Mouse (Mus musculus) adrenal gland, adult 2 months (tissue): ENCODE results near the gene Slc6a2. TPM values are rescaled to one million over a fixed set of nuclear protein-coding genes. Genes with fewer than 3 reads are reported as not detected.

Source experiments
- DNase-seq: peaks from one replicate; pipeline ENCODE4 v3.0.0; 2021
- microRNA-seq, 2 experiments: library from miRNA; unstranded; fragments of <30 nt; microRNA quantifications; one replicate each; pipeline ENCODE4 v1.2.0; 2021
- polyA plus RNA-seq: library from polyadenylated mRNA; depleted of rRNA; stranded (reverse); fragments of >200 nt; gene quantifications from 2 replicates; pipeline ENCODE4 v1.2.3, GENCODE M21; 2012; rRNA removed
- total RNA-seq, 2 experiments: library from RNA; stranded (reverse); gene quantifications; 2 replicates each; pipeline ENCODE4 v1.2.3; 2021

The Slc6a2 gene
- total and polyA plus RNA-seq, 3 experiments = 1.9 to 16.0 (median 9.0) TPM

DNA sequence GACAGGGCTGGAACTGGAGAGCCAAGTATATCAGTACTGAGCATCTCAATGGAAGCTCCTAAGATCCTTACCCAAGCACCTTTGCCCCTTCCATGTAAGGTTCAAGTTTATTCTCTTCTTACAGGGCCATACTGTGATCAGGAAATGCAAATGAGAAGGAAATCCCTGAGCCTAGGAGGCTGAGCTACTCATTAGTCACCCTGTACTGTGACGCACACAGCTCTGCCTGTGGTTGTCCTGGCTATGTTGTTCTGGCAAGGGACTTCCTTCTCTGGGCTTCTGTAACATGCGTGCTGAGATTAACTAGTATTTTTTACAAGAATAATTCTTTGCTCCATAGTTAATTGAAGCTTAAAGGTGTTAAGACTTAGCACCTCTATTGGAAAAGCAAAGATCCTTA, 70.8 kb downstream of the Slc6a2 start:
- DNase-seq = peak; percentile 4

GRCm38 (mm10) chr8:93038831-93039230, 79.0 kb downstream of the Slc6a2 start:
- DNase-seq = no peak

- DNase-seq = no peak
Measured at GRCm38 (mm10) chr8:93040256-93040655, 80.4 kb downstream of the Slc6a2 start.

DNA sequence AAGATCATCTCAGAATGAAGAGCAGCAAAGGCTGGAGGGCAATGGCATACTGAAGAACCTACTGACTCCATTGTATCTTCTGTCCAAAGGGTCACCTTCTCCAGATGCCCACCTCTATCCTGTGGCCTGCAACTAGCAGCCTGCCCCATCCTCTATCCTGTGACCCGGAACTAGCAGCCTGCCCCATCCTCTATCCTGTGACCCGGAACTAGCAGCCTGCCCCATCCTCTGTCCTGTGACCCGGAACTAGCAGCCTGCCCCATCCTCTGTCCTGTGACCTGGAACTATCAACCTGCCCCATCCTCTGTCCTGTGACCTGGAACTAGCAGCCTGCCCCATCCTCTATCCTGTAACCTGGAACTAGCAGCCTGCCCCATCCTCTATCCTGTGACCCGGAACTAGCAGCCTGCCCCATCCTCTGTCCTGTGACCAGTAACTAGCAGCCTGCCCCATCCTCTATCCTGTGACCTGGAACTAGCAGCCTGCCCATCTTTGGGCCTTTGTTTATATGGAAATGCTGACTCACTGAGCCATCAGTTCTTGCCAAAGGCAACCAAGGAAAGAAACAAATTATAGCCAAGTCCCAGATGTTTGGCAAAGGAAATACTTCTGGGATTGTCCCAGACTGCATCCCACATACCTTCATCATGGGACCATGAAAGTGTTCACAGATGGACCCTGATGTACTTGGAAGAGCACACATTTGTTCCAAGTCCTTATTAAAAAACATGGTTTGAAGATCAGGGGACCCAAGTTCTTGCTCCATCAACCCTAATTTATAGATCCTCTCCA, 81.1 kb downstream of the Slc6a2 start:
- DNase-seq = no peak

DNA sequence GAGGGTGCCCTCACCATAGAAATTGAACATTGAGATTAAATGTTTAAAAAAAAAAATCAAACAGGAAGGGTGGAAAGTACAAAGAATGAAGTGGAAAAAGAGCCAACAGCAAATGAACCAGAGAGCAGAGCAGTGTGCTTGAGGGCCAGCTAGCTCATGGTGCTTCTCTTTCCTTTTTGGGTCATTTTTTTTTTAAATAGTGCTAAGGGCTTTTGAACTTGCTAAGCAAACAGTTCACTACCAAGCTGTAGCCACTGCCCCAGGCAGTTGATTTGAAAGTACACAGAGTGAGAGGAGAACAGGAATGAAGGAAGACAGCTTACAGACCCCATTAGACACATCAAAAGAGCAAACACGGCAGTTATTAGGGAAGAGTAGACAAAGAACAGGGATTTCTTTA, 83.2 kb downstream of the Slc6a2 start:
- no peak for DNase-seq

DNA sequence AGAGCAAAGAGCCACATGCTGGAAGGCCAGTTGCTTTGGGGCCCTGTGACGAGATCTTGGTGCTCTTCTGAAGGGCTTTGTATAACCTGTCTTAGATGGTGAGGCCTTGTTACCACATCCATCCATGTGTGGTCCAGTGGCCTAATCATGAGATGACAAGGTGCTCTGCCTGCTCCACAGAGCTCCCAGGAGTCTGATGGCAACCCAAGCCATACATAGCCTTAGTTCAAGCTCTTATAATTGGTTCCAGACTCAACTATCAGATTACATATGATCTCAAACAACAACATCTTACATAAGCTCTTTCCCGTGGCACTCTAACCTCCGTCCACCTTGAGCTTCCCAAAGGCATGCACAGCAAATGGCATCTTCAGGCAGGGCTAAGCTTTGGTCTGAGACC, 88.2 kb downstream of the Slc6a2 start, which contains the start of gene Ces1a:
Ces1a (minus strand) TSS at position 101 of the 400 bp plus-strand sequence.
- DNase-seq = no peak

GRCm38 (mm10) chr8:93048510-93049416, 88.9 kb downstream of the Slc6a2 start:
- no peak for DNase-seq

Small RNAs within 50 kb of the gene (microRNA-seq; reads per million reads assigned to microRNA genes)
- gene Gm22151 = 0 reads per million in 2 experiments

Other genes with a start within 250 kb of the Slc6a2 start
- gene Mmp2, start 132.8 kb upstream of the Slc6a2 start, total RNA-seq = 10 to 100 TPM; 21.6 to 38.8 TPM
- 20.9 and 22.4 TPM in 2 replicates for gene Mmp2, start 132.8 kb upstream of the Slc6a2 start, polyA plus RNA-seq
- 10 to 100 TPM in 1 of 2 experiments, 1 to 10 TPM in 1; 3.1 to 15.5 TPM for gene Lpcat2, start 104.7 kb upstream of the Slc6a2 start, total RNA-seq
- 1.9 and 2.9 TPM in 2 replicates for gene Lpcat2, start 104.7 kb upstream of the Slc6a2 start, polyA plus RNA-seq
- gene Capns2, start 58.7 kb upstream of the Slc6a2 start, total RNA-seq = under 1 TPM in 1 of 2 experiments, not detected in 1; 0.69 TPM
- gene Capns2, start 58.7 kb upstream of the Slc6a2 start, polyA plus RNA-seq = 0.11 TPM in 1 of 2 replicates, not detected in the other
- gene Ces1a, start 88.1 kb downstream of the Slc6a2 start, total RNA-seq = not detected
- not detected in 2 replicates for gene Ces1a, start 88.1 kb downstream of the Slc6a2 start, polyA plus RNA-seq
- gene Ces1b, start 119.9 kb downstream of the Slc6a2 start, total RNA-seq = under 1 TPM in 1 of 2 experiments, not detected in 1; 0.81 TPM
- gene Ces1b, start 119.9 kb downstream of the Slc6a2 start, polyA plus RNA-seq = not detected in 2 replicates
- 1 to 10 TPM in 1 of 2 experiments, under 1 TPM in 1; 0.24 to 7.3 TPM for gene Ces1c, start 171.2 kb downstream of the Slc6a2 start, total RNA-seq
- 0.49 TPM in 1 of 2 replicates, not detected in the other for gene Ces1c, start 171.2 kb downstream of the Slc6a2 start, polyA plus RNA-seq
- 100 to 1,000 TPM; 306 to 500 TPM for gene Ces1d, start 237.8 kb downstream of the Slc6a2 start, total RNA-seq
- 28.0 and 49.4 TPM in 2 replicates for gene Ces1d, start 237.8 kb downstream of the Slc6a2 start, polyA plus RNA-seq